Mouse (Mus musculus) testis, adult 2 months (tissue): ENCODE measurements around the gene Pxk.

Experiments
- CTCF ChIP-seq: fragments of 200-500 bp; IDR thresholded peaks from 2 replicates; pipeline ENCODE4 v1.5.1; 2012; ENCODE audit warnings: low read depth, mild to moderate bottlenecking, inconsistent platforms, low read length, moderate library complexity; ENCODE audit not compliant: control insufficient read depth, insufficient read depth, insufficient replicate concordance
- POLR2A ChIP-seq: fragments of 200-500 bp; IDR thresholded peaks from 2 replicates; pipeline ENCODE4 v1.6.1; 2012; ENCODE audit warnings: low read depth, mild to moderate bottlenecking, inconsistent platforms, low read length, moderate library complexity; ENCODE audit not compliant: control insufficient read depth

DNA sequence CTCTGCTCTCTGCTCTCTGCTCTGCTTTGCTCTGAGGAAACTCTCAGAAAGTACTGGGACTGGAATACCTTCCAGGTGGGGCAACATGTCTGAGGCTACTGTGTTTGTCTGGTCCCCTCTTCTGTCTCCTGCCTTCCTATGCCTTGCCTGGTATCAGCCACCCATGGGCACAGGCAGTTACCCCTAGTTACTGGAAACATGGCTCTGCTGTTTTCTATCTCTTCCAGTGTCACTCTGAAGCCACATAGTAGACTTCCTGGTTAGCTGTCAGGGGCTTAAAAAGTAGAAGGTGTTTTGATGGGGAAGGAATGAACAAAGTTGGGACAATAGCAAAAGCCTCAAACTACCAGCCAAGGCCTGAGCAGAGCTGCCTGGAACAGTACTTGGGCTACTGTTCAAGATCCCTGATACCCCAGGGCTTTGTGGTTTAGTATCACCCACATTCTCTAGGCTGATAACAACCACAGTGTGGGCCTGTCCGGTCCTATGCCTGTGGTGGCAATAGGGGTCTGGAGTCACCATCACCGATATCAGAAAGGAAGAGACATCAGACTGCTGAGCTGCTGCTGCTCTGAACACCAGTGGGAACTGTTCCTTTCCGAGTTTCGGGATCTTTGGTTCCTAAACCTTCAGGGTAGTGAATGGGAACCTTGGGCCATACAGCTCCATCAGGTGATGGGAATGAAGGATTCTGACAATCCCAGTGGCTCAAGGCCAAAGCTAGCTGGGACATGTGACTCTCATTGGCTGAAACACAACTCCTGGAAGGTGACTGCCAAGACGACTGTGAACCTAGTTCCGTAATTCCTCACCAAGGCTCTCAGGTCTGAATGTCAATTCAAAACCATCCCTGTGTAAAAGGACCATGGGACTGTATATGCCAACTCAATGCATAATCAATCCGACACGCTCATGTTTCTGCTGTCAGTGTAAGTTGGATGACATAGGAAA, 33.9 kb upstream of the Pxk start:
- no peak for TF ChIP-seq CTCF
- no peak for TF ChIP-seq POLR2A
